Mouse (Mus musculus): ENCODE measurements around the gene Pafah1b1. TPM values are rescaled to one million over a fixed set of nuclear protein-coding genes. Genes with fewer than 3 reads are reported as not detected.

The Pafah1b1 gene
- total and polyA plus RNA-seq, 2 experiments from 2014 or later = 82.6 to 181 TPM

DNA sequence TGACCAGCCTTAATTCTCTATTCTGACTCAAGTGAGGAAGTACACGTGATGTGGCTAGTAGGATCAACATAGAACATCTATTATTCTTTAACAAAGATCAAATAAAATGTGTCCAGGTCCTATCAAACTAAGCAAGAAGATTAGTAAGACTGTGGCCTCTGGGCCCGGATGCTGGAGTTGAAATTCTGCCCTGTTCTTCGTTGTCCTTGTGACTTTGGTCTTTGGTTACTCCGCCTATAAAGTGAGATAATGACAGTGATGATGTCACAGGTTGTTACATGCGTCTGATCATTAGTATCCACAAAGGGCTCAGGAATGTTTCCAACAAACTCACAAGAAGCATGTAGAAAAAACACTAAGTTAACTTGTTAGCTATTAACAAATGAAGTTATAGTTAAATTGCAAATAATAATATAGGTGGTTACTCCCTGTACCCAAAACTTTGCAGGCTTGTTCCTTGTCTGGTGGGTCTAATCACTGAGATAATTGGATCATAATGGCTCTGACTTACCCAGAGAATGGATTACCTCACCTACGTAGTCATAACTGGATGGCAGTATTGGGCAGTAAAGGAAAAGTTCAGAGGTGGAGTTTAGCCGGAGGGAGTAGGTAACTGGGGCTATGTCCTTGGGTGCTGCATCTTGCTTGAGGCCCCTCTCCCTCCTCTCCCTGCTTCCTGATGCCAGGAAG, 26.3 kb upstream of the Pafah1b1 start:
- 86% methylated on average over 7 of the region's 7 CpGs for WGBS
- no peaks in the 10 kb centered on the region for H3K27me3 ChIP-seq (ENCODE audit: insufficient read depth, low read length)
- no peak for TF ChIP-seq CTCF (IDR thresholded peaks at IDR 0.05; ENCODE audit: low read depth)
- no peak overlapping the region for H3K9ac ChIP-seq (replicated peaks; ENCODE audit: low read length)
- no peaks in the 10 kb centered on the region for H3K9me3 ChIP-seq (ENCODE audit: low read length)
- DNase-seq (ENCODE audit: low spot score) = no peak
- peak overlapping the region; percentile 72; the same call in 1 of the 2 replicates for H3K27ac ChIP-seq
- H3K4me1 ChIP-seq (ENCODE audit: insufficient read depth, low read length) = no peaks in the 10 kb centered on the region
- H3K4me3 ChIP-seq (ENCODE audit: low read length) = no peak overlapping the region
- no peak for ATAC-seq
- H3K4me2 ChIP-seq (ENCODE audit: low read depth, low read length) = no peak overlapping the region
- H3K36me3 ChIP-seq (ENCODE audit: insufficient read depth, low read length) = no peaks in the 10 kb centered on the region

DNA sequence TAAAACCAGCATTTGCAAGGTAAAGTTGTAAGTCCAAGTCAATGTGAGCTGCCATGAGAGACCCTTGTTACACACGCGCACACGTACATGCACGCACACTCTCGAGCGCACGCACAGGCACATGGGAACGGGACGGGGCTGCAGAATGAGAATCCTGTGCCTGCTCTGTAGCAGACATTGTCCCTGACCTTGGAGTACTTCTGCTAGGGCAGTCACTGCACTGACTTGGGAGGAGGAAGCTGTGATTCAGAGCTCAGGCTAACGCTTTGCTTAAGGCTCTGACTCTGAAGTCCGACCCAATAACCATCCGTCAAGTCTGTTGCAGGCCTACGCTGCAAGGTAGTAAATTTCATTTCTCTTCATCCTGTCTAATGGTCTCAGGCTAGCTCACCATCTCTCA, 24.8 kb upstream of the Pafah1b1 start:
- Histone ChIP-seq H3K27me3 (ENCODE audit: insufficient read depth, low read length) (no peaks in the 10 kb centered on the region), H3K9ac (replicated peaks; ENCODE audit: low read length) (no peak overlapping the region), H3K27ac (no peak overlapping the region), H3K9me3 (ENCODE audit: low read length) (no peaks in the 10 kb centered on the region), H3K4me2 (ENCODE audit: low read depth, low read length) (no peak overlapping the region), H3K36me3 (ENCODE audit: insufficient read depth, low read length) (no peaks in the 10 kb centered on the region), H3K4me3 (ENCODE audit: low read length) (no peak overlapping the region), H3K4me1 (ENCODE audit: insufficient read depth, low read length) (no peaks in the 10 kb centered on the region)
- WGBS = 94% methylated on average over 13 of the region's 13 CpGs
- TF ChIP-seq CTCF (IDR thresholded peaks at IDR 0.05; ENCODE audit: low read depth) = no peak
- DNase-seq (ENCODE audit: low spot score) (no peak), ATAC-seq (no peak)

DNA sequence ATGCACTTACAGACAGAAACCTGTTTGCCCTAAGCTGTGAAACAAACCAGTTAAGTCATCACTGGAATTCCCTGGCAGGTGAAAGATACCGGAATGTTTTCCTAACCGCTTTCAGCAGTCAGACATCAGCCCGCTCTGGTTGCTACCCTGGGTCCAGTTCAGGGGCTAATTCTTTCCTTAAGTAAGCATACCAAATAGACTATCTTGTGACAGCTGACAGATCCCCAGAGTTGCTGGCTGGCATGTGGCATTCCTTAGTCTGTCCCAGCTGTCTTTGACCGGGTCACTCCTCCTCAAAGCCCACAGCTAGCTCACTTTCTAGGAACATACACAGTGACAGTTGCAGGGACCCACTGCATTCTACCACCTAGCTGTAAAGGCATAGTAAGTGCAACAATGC, 23.6 kb upstream of the Pafah1b1 start:
- Histone ChIP-seq H3K4me1 (ENCODE audit: insufficient read depth, low read length) (no peaks in the 10 kb centered on the region), H3K27ac (no peak overlapping the region), H3K27me3 (ENCODE audit: insufficient read depth, low read length) (no peaks in the 10 kb centered on the region), H3K4me2 (ENCODE audit: low read depth, low read length) (no peak overlapping the region), H3K36me3 (ENCODE audit: insufficient read depth, low read length) (no peaks in the 10 kb centered on the region), H3K4me3 (ENCODE audit: low read length) (no peak overlapping the region), H3K9me3 (ENCODE audit: low read length) (no peaks in the 10 kb centered on the region), H3K9ac (replicated peaks; ENCODE audit: low read length) (no peak overlapping the region)
- no peak for TF ChIP-seq CTCF (IDR thresholded peaks at IDR 0.05; ENCODE audit: low read depth)
- DNase-seq (ENCODE audit: low spot score) (no peak), ATAC-seq (no peak)
- 62% methylated on average over 4 of the region's 4 CpGs for WGBS

GRCm38 (mm10) chr11:74737861-74738260, 13.4 kb upstream of the Pafah1b1 start:
- 56% methylated on average over 3 of the region's 3 CpGs for WGBS
- ATAC-seq (no peak), DNase-seq (ENCODE audit: low spot score) (no peak)
- no peak overlapping the region for H3K4me2 ChIP-seq (ENCODE audit: low read depth, low read length)
- H3K27ac ChIP-seq = no peak overlapping the region
- H3K9ac ChIP-seq (replicated peaks; ENCODE audit: low read length) = no peak overlapping the region
- H3K4me3 ChIP-seq (ENCODE audit: low read length) = no peak overlapping the region
- no peaks in the 10 kb centered on the region for H3K36me3 ChIP-seq (ENCODE audit: insufficient read depth, low read length)
- TF ChIP-seq CTCF (IDR thresholded peaks at IDR 0.05; ENCODE audit: low read depth) = no peak
- H3K9me3 ChIP-seq (ENCODE audit: low read length) = no peaks in the 10 kb centered on the region
- no peaks in the 10 kb centered on the region for H3K27me3 ChIP-seq (ENCODE audit: insufficient read depth, low read length)
- H3K4me1 ChIP-seq (ENCODE audit: insufficient read depth, low read length) = 0 out of 2 replicates have a peak, but pooled peaks cover 3% of the 10 kb centered on the region

DNA sequence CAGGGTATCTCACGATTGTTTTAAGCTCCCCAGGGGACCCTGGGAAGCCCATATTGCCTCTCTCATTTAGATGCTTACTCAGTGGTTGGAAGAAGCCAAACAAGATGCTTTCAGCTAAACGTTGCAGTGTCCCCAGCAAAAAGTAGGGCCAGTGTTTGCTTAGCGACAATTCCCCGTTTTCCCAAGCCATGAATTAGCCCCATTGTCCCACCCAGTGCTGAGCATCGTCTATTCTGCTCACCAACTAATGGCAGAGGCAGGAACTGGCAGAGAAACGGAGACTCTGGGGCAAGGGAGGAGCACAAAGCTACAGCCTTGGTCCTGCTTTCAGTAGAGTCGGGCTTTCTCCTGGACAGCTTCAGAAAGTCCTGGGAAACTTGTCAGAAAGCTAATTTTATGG, 10.4 kb upstream of the Pafah1b1 start:
- 0 out of 2 replicates have a peak, but pooled peaks cover 3% of the 10 kb centered on the region for H3K4me1 ChIP-seq (ENCODE audit: insufficient read depth, low read length)
- no peaks in the 10 kb centered on the region for H3K27me3 ChIP-seq (ENCODE audit: insufficient read depth, low read length)
- H3K36me3 ChIP-seq (ENCODE audit: insufficient read depth, low read length) = no peaks in the 10 kb centered on the region
- no peak overlapping the region for H3K9ac ChIP-seq (replicated peaks; ENCODE audit: low read length)
- peak; percentile 61; the same call in 1 of the 2 replicates for ATAC-seq
- DNase-seq (ENCODE audit: low spot score) = peak; percentile 50
- peak overlapping the region; percentile 48; the same call in 1 of the 2 replicates for H3K27ac ChIP-seq
- TF ChIP-seq CTCF (IDR thresholded peaks at IDR 0.05; ENCODE audit: low read depth) = no peak; the same call in 1 of the 2 replicates
- no peak overlapping the region for H3K4me3 ChIP-seq (ENCODE audit: low read length)
- 14% methylated on average over 7 of the region's 7 CpGs for WGBS
- no peaks in the 10 kb centered on the region for H3K9me3 ChIP-seq (ENCODE audit: low read length)
- no peak overlapping the region; the same call in 1 of the 2 replicates for H3K4me2 ChIP-seq (ENCODE audit: low read depth, low read length)

DNA sequence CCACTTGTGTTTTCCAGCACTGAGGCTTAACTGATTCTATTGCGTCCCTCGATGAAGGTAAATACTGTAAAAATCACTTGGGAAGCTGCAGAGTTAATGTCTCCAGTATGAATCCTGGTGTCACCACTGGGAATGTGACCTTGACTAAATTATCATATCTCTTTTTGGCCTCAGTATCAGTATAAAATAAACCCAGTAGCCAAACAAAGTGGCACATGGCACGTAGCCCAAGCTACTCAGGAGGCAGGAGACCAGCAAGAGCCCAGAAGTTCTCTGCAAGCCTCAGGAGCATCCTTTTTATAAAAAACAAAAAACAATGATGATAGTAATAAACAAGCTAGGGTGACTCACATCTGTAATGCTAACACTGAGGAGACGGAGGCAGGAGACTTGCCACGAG, 711 bp upstream of the Pafah1b1 start:
- no peaks in the 10 kb centered on the region for H3K9me3 ChIP-seq (ENCODE audit: low read length)
- H3K4me1 ChIP-seq (ENCODE audit: insufficient read depth, low read length) = peaks cover 11% of the 10 kb centered on the region
- peak overlapping the region; percentile 97; the same call in 1 of the 2 replicates for H3K4me3 ChIP-seq (ENCODE audit: low read length)
- peak overlapping the region; percentile 99 for H3K27ac ChIP-seq
- H3K27me3 ChIP-seq (ENCODE audit: insufficient read depth, low read length) = no peaks in the 10 kb centered on the region
- no peak for ATAC-seq
- peak overlapping the region; percentile 98 for H3K9ac ChIP-seq (replicated peaks; ENCODE audit: low read length)
- WGBS = 52% methylated on average over 5 of the region's 5 CpGs
- no peak for TF ChIP-seq CTCF (IDR thresholded peaks at IDR 0.05; ENCODE audit: low read depth)
- DNase-seq (ENCODE audit: low spot score) = no peak
- peak overlapping the region; percentile 64; the same call in 1 of the 2 replicates for H3K4me2 ChIP-seq (ENCODE audit: low read depth, low read length)
- H3K36me3 ChIP-seq (ENCODE audit: insufficient read depth, low read length) = no peaks in the 10 kb centered on the region

Data from hindbrain, postnatal 0 days (tissue).